Mouse (Mus musculus): ENCODE measurements around the gene Tunar.

- TF ChIP-seq CTCF (IDR thresholded peaks at IDR 0.05; ENCODE audit: insufficient read depth, low read depth, low read length) (no peak), POLR2A (IDR thresholded peaks at IDR 0.05; ENCODE audit: insufficient read depth, low read depth, low read length) (no peak)
Observed at GRCm38 (mm10) chr12:105356781-105357180, 23.1 kb downstream of the Tunar start.
